Mouse (Mus musculus) forebrain, embryonic 15.5 days (tissue): ENCODE data around the gene Cdkal1. TPM values are rescaled to one million over a fixed set of nuclear protein-coding genes. Genes with fewer than 3 reads are reported as not detected.

Source experiments
- ATAC-seq: fragments of 200-750 bp; cut with Nextera tagmentation; replicated peaks from 2 replicates; pipeline ENCODE4 v1.8.0; 2017; ENCODE audit warnings: mild to moderate bottlenecking, moderate TSS enrichment, moderate library complexity
- H3K27ac ChIP-seq: fragments of 300-500 bp; sonication (generic); replicated peaks from 2 replicates; pipeline ENCODE4 v1.5.1; 2015; ENCODE audit warnings: mild to moderate bottlenecking, inconsistent platforms
- H3K27me3 ChIP-seq: fragments of 300-500 bp; sonication (generic); 2 replicates; pipeline ENCODE4 v1.6.1; 2015; ENCODE audit warnings: inconsistent platforms
- H3K36me3 ChIP-seq: fragments of 300-500 bp; sonication (generic); 2 replicates; pipeline ENCODE4 v1.6.1; 2015; ENCODE audit warnings: mild to moderate bottlenecking, inconsistent platforms
- H3K4me1 ChIP-seq: fragments of 300-500 bp; sonication (generic); 2 replicates; pipeline ENCODE4 v1.6.1; 2015; ENCODE audit warnings: inconsistent platforms
- H3K4me2 ChIP-seq: fragments of 300-500 bp; sonication (generic); replicated peaks from 2 replicates; pipeline ENCODE4 v1.6.1; 2015; ENCODE audit warnings: mild to moderate bottlenecking, inconsistent platforms
- H3K4me3 ChIP-seq: fragments of 300-500 bp; sonication (generic); 2 replicates; pipeline ENCODE4 v1.5.1; 2015; ENCODE audit warnings: mild to moderate bottlenecking, inconsistent platforms
- H3K9ac ChIP-seq: fragments of 300-500 bp; sonication (generic); replicated peaks from 2 replicates; pipeline ENCODE4 v1.6.1; 2015; ENCODE audit warnings: mild to moderate bottlenecking, inconsistent platforms
- H3K9me3 ChIP-seq: fragments of 300-500 bp; sonication (generic); 2 replicates; pipeline ENCODE4 v1.6.1; 2016; ENCODE audit warnings: inconsistent platforms
- WGBS: fragments of 180-500 bp; shearing (Covaris S2); methylation state at CpG from one replicate; pipeline ENCODE4 v1.1.7; 2015; ENCODE audit warnings: mixed read lengths; 5-methylcytosine and 5-hydroxymethylcytosine counted together
- polyA plus RNA-seq: library from polyadenylated mRNA; unstranded; fragments of >200 nt; fragmentation: Nextera tagmentation; extraction: Ambion mirVana; gene quantifications from 2 replicates; pipeline ENCODE4 v1.2.1, GENCODE M21; 2015

Cdkal1 gene
- polyA plus RNA-seq, 1 experiment from 2014 or later = 28.0 TPM

- H3K27ac ChIP-seq = no peak overlapping the region
- WGBS = 47% methylated on average over 4 of the region's 4 CpGs
Measured at GRCm38 (mm10) chr13:29831126-29831525, 24.3 kb downstream of the Cdkal1 start.

GRCm38 (mm10) chr13:29828032-29828431, 27.4 kb downstream of the Cdkal1 start:
- Histone ChIP-seq H3K27ac (no peak overlapping the region), H3K36me3 (no peaks in the 10 kb centered on the region), H3K9me3 (no peaks in the 10 kb centered on the region), H3K27me3 (no peaks in the 10 kb centered on the region), H3K9ac (no peak overlapping the region), H3K4me1 (peaks cover 74% of the 10 kb centered on the region), H3K4me3 (no peak overlapping the region), H3K4me2 (no peak overlapping the region)
- ATAC-seq = no peak
- WGBS = 30% methylated on average over 1 of the region's 1 CpGs

More at GRCm38 (mm10) chr13:29831126-29831525, 24.3 kb downstream of the Cdkal1 start:
- no peak for ATAC-seq
- H3K27me3 ChIP-seq = no peaks in the 10 kb centered on the region
- H3K4me2 ChIP-seq = no peak overlapping the region
- no peak overlapping the region for H3K9ac ChIP-seq
- no peak overlapping the region for H3K4me3 ChIP-seq
- H3K4me1 ChIP-seq = peaks cover 60% of the 10 kb centered on the region
- no peaks in the 10 kb centered on the region for H3K9me3 ChIP-seq
- no peaks in the 10 kb centered on the region for H3K36me3 ChIP-seq

GRCm38 (mm10) chr13:29826469-29826868, 29.0 kb downstream of the Cdkal1 start:
- Histone ChIP-seq H3K9me3 (no peaks in the 10 kb centered on the region), H3K27ac (peak overlapping the region; percentile 89), H3K36me3 (no peaks in the 10 kb centered on the region), H3K9ac (0 out of 2 replicates have a peak overlapping the region, but pooled peaks have one; percentile 3), H3K27me3 (no peaks in the 10 kb centered on the region), H3K4me3 (no peak overlapping the region), H3K4me1 (peaks cover 62% of the 10 kb centered on the region), H3K4me2 (no peak overlapping the region)
- no peak for ATAC-seq
- 27% methylated on average over 2 of the region's 2 CpGs for WGBS

GRCm38 (mm10) chr13:29826041-29826440, 29.4 kb downstream of the Cdkal1 start:
- Histone ChIP-seq H3K4me2 (no peak overlapping the region), H3K9ac (0 out of 2 replicates have a peak overlapping the region, but pooled peaks have one; percentile 3), H3K27ac (peak overlapping the region; percentile 89), H3K4me3 (no peak overlapping the region), H3K27me3 (no peaks in the 10 kb centered on the region), H3K9me3 (no peaks in the 10 kb centered on the region), H3K4me1 (peaks cover 58% of the 10 kb centered on the region), H3K36me3 (no peaks in the 10 kb centered on the region)
- no peak for ATAC-seq

GRCm38 (mm10) chr13:29824797-29825196, 30.7 kb downstream of the Cdkal1 start:
- Histone ChIP-seq H3K36me3 (no peaks in the 10 kb centered on the region), H3K9me3 (no peaks in the 10 kb centered on the region), H3K9ac (no peak overlapping the region), H3K4me1 (peaks cover 52% of the 10 kb centered on the region), H3K4me3 (no peak overlapping the region), H3K27me3 (no peaks in the 10 kb centered on the region), H3K27ac (peak overlapping the region; percentile 89), H3K4me2 (no peak overlapping the region)
- ATAC-seq = no peak
- 78% methylated on average over 4 of the region's 4 CpGs for WGBS

GRCm38 (mm10) chr13:29824326-29824725, 31.1 kb downstream of the Cdkal1 start:
- H3K27ac ChIP-seq = peak overlapping the region; percentile 89
- WGBS = 55% methylated on average over 8 of the region's 8 CpGs

GRCm38 (mm10) chr13:29823906-29824305, 31.6 kb downstream of the Cdkal1 start:
- no peak overlapping the region for H3K9ac ChIP-seq
- 16% methylated on average over 9 of the region's 9 CpGs for WGBS
- H3K4me2 ChIP-seq = no peak overlapping the region
- ATAC-seq = peak; percentile 97
- H3K9me3 ChIP-seq = no peaks in the 10 kb centered on the region
- H3K27ac ChIP-seq = peak overlapping the region; percentile 89
- H3K36me3 ChIP-seq = no peaks in the 10 kb centered on the region
- no peaks in the 10 kb centered on the region for H3K27me3 ChIP-seq
- peaks cover 52% of the 10 kb centered on the region for H3K4me1 ChIP-seq
- no peak overlapping the region for H3K4me3 ChIP-seq

More at GRCm38 (mm10) chr13:29824326-29824725, 31.1 kb downstream of the Cdkal1 start:
- ATAC-seq = peak; percentile 28; the same call in 1 of the 2 replicates
- Histone ChIP-seq H3K4me1 (peaks cover 52% of the 10 kb centered on the region), H3K9ac (no peak overlapping the region), H3K36me3 (no peaks in the 10 kb centered on the region), H3K4me2 (no peak overlapping the region), H3K9me3 (no peaks in the 10 kb centered on the region), H3K27me3 (no peaks in the 10 kb centered on the region), H3K4me3 (no peak overlapping the region)

GRCm38 (mm10) chr13:29823487-29823886, 32.0 kb downstream of the Cdkal1 start:
- Histone ChIP-seq H3K36me3 (no peaks in the 10 kb centered on the region), H3K9me3 (no peaks in the 10 kb centered on the region), H3K4me3 (no peak overlapping the region), H3K4me1 (peaks cover 56% of the 10 kb centered on the region), H3K27me3 (no peaks in the 10 kb centered on the region), H3K27ac (peak overlapping the region; percentile 89), H3K4me2 (no peak overlapping the region), H3K9ac (peak overlapping the region; percentile 22; the same call in 1 of the 2 replicates)
- peak; percentile 75 for ATAC-seq
- 44% methylated on average over 8 of the region's 8 CpGs for WGBS

- H3K9me3 ChIP-seq = no peaks in the 10 kb centered on the region
- H3K9ac ChIP-seq = no peak overlapping the region
- no peaks in the 10 kb centered on the region for H3K27me3 ChIP-seq
- peaks cover 25% of the 10 kb centered on the region for H3K4me1 ChIP-seq
- H3K36me3 ChIP-seq = no peaks in the 10 kb centered on the region
- 95% methylated on average over 9 of the region's 9 CpGs for WGBS
- ATAC-seq = no peak
- no peak overlapping the region for H3K4me2 ChIP-seq
- no peak overlapping the region for H3K27ac ChIP-seq
- H3K4me3 ChIP-seq = no peak overlapping the region
Measured at GRCm38 (mm10) chr13:29819910-29820583, 35.4 kb downstream of the Cdkal1 start.

GRCm38 (mm10) chr13:29819147-29819546, 36.3 kb downstream of the Cdkal1 start:
- no peak overlapping the region for H3K4me2 ChIP-seq
- no peaks in the 10 kb centered on the region for H3K36me3 ChIP-seq
- 87% methylated on average over 3 of the region's 3 CpGs for WGBS
- no peak overlapping the region for H3K4me3 ChIP-seq
- no peak overlapping the region for H3K9ac ChIP-seq
- no peak for ATAC-seq
- H3K9me3 ChIP-seq = no peaks in the 10 kb centered on the region
- peaks cover 16% of the 10 kb centered on the region for H3K4me1 ChIP-seq
- no peaks in the 10 kb centered on the region for H3K27me3 ChIP-seq
- no peak overlapping the region for H3K27ac ChIP-seq

- Histone ChIP-seq H3K4me2 (no peak overlapping the region), H3K4me3 (no peak overlapping the region), H3K4me1 (peaks cover 8% of the 10 kb centered on the region), H3K36me3 (no peaks in the 10 kb centered on the region), H3K9me3 (no peaks in the 10 kb centered on the region), H3K9ac (no peak overlapping the region), H3K27ac (no peak overlapping the region), H3K27me3 (no peaks in the 10 kb centered on the region)
- no peak for ATAC-seq
- WGBS = 73% methylated on average over 2 of the region's 2 CpGs
Measured at GRCm38 (mm10) chr13:29818314-29818713, 37.2 kb downstream of the Cdkal1 start.

- peak; percentile 48; the same call in 1 of the 2 replicates for ATAC-seq
- Histone ChIP-seq H3K4me3 (no peak overlapping the region), H3K9me3 (no peaks in the 10 kb centered on the region), H3K4me1 (peaks cover 15% of the 10 kb centered on the region), H3K27me3 (no peaks in the 10 kb centered on the region), H3K36me3 (no peaks in the 10 kb centered on the region), H3K4me2 (no peak overlapping the region), H3K27ac (no peak overlapping the region; the same call in 1 of the 2 replicates), H3K9ac (no peak overlapping the region)
- 56% methylated on average over 4 of the region's 4 CpGs for WGBS
Measured at GRCm38 (mm10) chr13:29810780-29811179, 44.7 kb downstream of the Cdkal1 start.

GRCm38 (mm10) chr13:29808383-29808782, 47.1 kb downstream of the Cdkal1 start:
- H3K9me3 ChIP-seq = no peaks in the 10 kb centered on the region
- H3K27me3 ChIP-seq = no peaks in the 10 kb centered on the region
- peaks cover 15% of the 10 kb centered on the region for H3K4me1 ChIP-seq
- no peaks in the 10 kb centered on the region for H3K36me3 ChIP-seq
- no peak overlapping the region for H3K4me2 ChIP-seq
- WGBS = 90% methylated on average over 3 of the region's 3 CpGs
- ATAC-seq = no peak
- H3K9ac ChIP-seq = no peak overlapping the region
- no peak overlapping the region for H3K4me3 ChIP-seq
- H3K27ac ChIP-seq = no peak overlapping the region; the same call in 1 of the 2 replicates
